Mouse (Mus musculus): ENCODE measurements around the gene Daxx.
"Not testable (repeated sequence)": the region's sequence is repeated elsewhere in the genome, so short reads cannot be mapped to it uniquely, and the experiment has no call there.

The Daxx gene

DNA sequence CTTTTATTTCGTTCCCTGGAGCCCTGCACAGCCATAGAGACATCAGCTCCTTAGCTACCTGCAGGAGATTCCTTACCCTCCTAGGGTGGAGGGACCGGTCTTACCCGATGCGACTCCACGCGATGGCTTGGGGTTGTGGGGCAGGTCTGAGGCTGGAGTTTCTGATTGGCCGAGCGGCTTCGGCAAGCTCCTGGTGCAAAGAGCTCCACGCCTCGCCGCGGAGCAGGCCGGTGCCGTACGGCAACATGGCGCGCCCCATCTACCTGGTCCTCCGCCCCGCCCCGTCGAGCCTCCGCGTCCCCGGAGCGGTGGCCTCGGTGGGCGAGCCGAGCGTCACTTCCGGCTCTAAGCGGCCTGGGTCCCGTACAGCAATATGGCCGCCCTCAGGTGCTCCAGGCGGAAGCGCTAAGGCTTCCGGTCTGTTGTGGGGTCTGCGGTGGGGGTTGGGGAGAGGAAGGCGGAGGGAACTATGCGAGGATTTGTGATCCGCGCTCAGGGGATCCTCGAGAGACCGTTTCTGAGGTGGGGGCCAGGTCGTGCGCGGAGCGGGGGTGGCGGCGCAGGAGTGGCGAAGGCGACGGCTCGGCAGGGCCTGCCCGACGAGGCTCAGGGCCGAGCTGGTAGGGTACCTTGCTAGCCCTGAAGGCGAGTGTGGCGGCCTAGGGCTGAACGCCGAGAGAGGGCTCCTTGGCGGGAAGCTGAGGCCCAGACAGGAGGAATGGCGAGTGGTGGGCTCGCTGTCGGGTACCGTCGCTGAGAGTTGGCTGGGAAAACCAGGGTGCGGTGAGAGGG is at the start of gene Daxx:
TSS of gene Daxx (plus strand) at position 338 of the 792 bp plus-strand sequence.
- DNase-seq (ENCODE audit: extremely low spot score, low spot score): peak; percentile 98

DNA sequence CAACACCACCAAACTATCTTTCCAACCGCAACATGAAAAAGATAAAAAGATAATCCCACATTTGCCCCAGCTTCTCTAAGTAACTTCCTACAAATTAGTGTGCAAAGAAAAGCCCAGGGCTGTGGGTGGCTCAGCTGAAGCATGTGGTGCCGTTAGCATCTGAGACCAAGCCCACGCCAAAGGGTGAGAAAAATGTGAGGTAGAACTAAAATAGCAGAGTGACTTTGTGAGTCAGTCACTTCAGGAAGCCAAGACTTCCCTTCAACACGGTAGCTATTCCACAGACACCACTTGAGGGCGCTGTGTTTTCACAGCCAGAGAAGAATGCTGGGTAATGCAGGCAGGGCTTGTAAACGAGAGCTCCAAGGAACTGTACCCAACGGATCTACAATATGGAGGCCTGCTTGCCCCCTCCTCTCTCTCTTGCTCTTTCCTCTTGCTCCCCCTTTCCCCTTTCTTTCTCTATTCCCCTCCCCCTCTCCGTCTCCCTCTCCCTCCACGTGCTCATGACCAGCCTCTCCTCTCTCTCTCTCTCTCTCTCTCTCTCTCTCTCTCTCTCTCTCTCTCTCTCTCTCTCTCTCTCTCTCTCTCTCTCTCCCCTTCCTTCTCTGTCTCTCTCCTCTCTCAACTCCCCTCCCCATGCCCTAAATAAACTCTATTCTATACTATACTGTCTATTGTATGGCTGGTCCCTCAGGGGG is 43.7 kb upstream of the Daxx start:
- peak; percentile 21 for DNase-seq (ENCODE audit: extremely low spot score, low spot score)

DNA sequence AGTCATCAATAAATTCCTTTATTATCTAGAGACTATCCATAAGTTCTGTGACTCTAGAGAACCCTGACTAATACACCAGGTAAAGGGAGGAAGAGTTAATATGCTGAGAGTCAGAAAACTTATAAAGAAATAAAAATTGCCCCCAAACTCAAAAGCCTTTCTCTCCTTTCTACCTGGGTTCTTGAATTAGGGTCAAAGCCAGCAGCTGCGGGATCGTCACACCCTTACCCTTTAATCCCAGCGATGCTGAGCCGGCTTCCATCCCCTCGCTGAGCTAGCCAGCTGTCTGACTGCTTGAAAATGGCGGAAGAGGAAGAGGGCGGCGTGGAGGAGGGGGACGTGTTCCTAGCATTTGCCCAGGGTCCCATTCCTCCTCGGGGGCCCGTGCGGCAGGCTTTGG is 35.7 kb upstream of the Daxx start, which contains the start of gene Gm7029:
TSS of gene Gm7029 (plus strand) at position 301 of the 400 bp plus-strand sequence.
- DNase-seq (ENCODE audit: extremely low spot score, low spot score): not testable (repeated sequence)

DNA sequence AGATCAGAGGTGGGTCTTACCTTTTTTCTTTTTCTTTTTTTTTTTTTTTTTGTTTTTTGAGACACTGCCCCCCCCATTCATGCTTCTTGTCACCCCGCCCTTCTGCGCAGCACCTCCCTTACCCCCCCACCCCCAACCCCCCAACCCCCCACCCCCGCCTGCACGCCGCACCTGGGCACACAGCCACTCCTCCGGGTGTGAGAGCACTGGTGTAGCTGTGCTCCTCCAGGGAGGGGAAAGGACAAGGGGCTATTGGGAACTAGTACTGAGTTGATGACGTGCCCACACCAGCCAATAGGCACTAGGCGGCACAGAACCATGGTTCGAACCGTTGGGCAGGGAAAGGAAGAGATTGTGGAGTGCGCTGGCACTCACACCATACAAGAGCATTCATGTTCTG is 34.8 kb upstream of the Daxx start:
- DNase-seq (ENCODE audit: extremely low spot score, low spot score): no peak

DNA sequence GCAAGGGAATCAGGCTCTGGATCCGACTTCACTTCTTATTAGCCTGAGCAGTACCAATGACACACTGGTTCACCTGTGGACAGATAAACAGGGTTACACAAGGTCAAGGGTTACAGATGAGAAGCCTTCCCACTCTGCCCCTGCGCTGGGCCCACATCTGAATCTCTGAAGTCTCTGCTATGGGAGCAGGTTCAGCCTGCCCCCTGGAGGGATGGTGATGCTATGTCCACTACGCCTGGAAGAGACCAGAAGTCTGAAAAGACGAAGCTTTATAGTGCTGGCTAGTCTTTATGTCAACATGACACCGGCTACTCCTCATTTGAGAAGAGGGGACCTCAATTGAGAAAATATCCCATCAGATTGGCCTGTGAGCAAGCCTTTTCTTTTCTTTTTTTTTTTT is 33.4 kb upstream of the Daxx start:
- DNase-seq (ENCODE audit: extremely low spot score, low spot score): not testable (repeated sequence)

DNA sequence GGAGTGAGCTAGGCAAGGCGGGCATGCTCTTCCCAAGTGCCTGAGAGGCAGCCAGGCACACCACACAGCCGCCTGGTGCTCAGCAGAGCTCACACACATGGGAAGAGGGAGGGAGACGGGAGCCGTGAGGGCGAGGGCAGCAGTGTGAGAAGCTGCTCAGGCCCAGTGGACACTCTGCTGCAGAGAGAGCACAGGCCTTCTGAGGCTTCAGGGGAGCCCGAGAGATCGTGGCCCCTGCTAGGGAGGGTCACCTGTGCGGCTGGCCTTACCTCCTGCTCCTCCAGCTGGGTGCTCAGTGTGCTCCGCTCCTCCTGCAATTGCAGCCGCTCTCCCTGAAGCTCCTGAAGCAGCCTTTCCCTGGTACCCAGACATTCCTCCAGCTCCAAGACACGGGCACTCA is 24.9 kb upstream of the Daxx start:
- not testable (repeated sequence) for DNase-seq (ENCODE audit: extremely low spot score, low spot score)

DNA sequence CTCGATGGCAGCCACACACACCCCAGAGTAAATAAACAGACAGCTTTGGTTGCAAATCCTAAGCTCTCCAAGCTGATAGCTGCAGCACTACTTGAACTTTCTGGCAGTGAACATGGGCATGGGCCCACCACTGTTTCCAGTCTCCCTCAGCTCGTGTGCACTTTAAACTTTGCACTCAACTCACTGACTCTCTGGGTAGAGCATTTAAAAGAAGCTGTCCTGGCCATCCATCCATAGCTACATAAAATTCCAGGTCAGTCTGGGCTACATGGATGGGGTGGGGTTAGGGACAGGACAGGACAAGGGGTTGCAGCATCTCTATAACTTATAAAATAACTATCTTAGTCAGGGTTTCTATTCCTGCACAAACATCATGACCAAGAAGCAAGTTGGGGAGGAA is 21.4 kb upstream of the Daxx start:
- DNase-seq (ENCODE audit: extremely low spot score, low spot score): not testable (repeated sequence)

DNA sequence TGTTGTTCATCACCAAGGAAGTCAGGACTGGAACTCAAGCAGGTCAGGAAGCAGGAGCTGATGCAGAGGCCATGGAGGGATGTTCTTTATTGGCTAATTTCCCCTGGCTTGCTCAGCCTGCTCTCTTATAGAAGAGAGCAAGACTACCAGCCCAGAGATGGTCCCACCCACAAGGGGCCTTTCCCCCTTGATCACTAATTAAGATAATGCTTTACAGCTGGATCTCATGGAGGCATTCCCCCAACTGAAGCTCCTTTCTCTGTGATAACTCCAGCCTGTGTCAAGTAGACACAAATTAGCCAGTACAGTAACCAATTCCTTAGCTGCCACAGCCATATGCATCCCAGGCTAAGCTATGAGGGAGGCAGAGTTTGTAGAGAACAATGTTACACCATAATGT is 21.0 kb upstream of the Daxx start:
- DNase-seq (ENCODE audit: extremely low spot score, low spot score): not testable (repeated sequence)

DNA sequence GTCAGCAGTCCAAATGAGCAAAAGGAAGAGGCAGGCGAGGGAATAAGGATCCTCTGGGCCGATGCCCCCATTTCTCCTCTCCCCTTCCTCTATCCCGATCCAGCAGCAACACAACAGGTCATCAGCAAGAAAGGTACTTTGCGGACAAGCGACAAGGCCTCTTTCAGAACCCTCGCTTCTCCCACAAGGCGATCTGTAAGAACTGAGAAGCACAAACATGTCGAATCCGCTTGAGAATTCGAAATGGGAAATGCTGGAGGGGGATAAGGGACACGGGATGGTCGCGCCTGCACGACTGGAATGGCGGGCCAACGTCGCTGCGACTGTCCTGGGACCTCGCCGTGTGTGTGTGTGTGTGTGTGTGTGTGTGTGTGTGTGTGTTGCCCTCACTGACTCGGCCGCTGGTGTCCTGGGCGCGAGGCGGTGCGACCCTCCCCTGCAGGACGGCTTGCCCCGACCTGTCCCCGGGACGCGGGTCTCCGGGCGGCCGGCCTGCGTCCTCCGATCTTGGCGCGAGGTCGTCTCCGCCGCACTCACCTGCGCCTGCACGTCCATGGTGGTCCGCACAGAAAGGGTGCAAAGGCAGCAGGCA is 19.2 kb upstream of the Daxx start:
- DNase-seq (ENCODE audit: extremely low spot score, low spot score): not testable (repeated sequence)

DNA sequence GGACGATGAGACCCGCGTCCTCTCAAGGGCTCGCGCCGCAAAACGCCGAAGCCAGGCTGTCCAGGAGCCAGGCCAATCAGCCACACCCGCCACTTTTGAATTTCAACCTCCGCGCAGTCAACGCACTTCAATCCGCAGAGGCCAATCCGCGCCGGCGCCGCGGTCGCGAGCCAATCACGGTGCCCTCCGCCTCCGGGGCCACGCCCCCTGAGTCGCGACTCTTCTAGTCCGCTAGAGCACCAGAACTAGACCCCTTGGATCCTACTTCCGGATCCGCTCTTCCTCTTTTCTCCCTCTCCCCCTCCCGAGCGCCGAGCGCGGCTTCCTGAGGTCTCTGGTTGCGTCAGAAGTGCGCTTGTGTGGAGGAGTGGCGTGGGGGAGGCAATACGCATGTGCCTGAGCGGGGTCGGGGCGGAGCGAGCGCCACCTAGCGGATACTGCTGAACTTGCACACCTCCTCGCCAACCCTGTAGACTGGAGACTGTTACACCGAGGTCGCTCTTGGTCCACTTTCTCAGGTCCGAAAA is 18.6 kb upstream of the Daxx start, which contains the start of gene Kifc1:
TSS of gene Kifc1 (minus strand) at position 129 of the 527 bp plus-strand sequence.
- peak; percentile 100 for DNase-seq (ENCODE audit: extremely low spot score, low spot score)

DNA sequence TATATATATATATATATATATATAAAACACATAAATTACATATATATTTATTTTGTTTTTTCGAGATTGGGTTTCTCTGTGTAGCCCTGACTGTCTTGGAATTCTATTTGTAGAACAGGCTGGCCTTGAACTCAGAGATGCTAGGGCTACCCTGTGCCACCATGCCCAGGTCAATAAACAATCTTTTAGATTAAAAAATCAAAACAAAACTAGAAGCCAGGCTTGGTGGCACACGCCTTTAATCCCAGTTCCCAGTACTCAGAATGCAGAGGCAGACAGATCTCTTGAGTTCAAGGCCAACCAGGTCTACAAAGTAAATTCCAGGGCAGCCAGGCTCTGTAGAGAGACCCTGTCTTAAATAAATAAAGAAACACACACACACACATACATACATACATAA is 17.9 kb upstream of the Daxx start:
- no peak for DNase-seq (ENCODE audit: extremely low spot score, low spot score)

DNA sequence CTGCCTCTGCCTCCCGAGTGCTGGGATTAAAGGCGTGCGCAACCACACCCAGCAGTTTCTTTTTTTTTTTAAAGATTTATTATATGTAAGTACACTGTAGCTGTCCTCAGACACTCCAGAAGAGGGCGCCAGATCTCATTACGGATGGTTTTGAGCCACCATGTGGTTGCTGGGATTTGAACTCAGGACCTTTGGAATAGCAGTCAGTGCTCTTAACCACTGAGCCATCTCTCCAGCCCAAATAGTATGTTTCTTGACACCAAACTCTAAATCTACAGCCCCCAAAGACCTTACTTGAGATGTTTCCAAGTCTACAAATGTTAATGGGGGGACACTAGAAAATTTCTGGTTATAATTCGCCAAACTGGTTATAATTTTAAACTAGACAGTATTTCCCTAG is 17.3 kb upstream of the Daxx start:
- DNase-seq (ENCODE audit: extremely low spot score, low spot score): not testable (repeated sequence)

DNA sequence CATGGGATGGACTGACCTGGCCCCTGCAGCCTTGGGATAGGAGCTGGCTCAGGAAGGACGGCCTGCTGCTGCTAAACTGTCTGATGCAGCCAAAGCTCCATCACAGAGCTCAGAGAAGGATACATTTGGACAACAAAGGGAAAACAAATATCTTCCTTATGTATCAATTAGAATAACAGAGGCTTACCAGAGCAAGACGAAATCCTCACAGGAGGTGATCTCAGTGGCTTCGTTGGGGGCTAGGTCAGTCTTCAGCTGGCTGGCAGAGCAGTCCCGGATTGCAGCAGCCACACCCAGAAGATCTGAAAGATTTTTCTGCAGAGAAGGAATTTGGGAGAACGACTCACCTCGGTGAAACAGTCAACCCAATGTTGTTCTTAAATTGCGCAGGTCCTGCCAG is 16.8 kb upstream of the Daxx start:
- DNase-seq (ENCODE audit: extremely low spot score, low spot score): no peak

DNA sequence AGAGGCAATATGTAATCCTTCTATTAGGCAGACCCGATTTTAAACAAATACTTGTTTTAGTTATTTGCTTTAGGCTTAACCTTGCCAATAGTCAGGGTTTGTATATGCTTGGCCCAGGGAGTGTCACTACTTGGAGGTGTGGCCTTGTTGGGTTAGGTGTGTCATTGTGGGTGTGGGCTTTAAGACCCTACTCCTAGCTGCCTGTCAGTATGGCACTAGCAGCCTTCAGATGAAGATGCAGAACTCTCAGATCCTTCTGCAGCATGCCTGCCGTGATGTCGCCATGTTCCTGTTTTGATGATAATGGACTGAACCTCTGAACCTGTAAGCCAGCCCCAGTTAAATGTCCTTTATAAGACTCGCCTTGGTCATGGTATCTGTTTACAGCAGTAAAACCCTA is 16.2 kb upstream of the Daxx start:
- DNase-seq (ENCODE audit: extremely low spot score, low spot score): not testable (repeated sequence)

DNA sequence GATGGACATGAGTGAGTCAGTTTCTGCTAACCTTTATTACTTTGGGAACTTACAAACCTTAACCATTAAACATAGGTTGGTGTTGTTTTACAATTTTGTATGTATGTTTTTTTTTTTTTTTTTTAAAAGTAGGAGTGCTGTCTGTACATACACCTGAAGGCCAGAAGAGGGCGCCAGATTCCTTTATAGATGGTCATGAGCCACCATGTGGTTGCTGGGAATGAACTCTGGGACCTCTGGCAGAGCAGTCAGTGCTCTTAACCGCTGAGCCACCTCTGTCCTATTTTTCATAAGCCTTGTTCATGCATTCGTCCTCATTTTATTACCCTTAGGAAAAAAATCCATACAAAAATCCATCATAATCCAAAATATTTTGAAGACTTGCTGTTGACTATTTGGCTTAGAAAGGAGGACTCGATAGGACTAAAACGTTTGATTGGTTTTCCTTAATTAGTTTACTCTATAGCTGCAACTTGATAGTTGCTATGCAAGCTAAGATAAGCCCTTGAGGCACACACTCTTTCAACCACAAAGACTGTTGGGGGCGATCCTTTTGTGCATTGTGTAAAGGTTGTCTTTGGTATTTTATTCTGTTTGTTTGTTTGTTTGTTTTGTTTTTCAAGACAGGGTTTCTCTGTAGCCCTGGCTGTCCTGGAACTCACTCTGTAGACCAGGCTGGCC is 12.0 kb upstream of the Daxx start:
- no peak for DNase-seq (ENCODE audit: extremely low spot score, low spot score)

DNA sequence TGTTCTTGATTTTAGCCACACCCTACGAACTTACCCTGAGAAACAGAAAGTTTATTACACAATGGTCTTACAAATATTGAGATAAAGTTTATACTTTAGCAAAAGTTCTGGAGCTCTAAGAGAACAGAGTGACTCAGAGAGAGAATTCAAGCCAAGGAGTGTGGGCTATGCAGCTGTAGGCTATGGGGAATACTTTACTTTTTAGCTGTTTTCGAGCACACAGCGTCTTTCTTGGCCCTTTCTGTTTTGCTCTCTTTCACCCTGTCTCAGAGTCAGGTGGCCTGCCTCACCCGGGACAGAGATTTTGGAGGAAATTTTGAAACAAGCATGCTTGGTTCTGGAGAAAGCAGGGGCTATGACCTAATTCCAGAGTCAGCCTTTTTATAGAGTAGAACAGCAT is 11.0 kb upstream of the Daxx start:
- DNase-seq (ENCODE audit: extremely low spot score, low spot score): not testable (repeated sequence)

DNA sequence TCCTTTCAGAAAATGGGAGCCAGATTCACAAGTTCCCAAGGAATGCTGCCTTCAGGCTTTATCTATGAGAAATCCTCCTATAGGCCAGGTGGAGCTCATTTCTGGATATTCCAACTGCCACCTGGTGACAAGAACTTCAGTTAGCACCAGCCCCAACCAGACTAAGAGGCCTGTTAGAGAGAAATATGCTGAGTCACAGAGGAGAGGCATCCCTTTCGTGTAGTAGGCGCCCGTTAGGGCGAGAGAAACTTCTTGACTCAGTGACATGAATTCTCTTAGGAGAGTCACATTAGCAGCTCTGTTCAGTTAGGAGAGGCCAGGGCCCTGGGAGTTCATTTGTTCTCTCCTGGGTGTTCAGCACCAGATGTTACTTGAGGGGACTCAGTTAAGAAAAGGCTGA is 9.6 kb upstream of the Daxx start:
- DNase-seq (ENCODE audit: extremely low spot score, low spot score): no peak

DNA sequence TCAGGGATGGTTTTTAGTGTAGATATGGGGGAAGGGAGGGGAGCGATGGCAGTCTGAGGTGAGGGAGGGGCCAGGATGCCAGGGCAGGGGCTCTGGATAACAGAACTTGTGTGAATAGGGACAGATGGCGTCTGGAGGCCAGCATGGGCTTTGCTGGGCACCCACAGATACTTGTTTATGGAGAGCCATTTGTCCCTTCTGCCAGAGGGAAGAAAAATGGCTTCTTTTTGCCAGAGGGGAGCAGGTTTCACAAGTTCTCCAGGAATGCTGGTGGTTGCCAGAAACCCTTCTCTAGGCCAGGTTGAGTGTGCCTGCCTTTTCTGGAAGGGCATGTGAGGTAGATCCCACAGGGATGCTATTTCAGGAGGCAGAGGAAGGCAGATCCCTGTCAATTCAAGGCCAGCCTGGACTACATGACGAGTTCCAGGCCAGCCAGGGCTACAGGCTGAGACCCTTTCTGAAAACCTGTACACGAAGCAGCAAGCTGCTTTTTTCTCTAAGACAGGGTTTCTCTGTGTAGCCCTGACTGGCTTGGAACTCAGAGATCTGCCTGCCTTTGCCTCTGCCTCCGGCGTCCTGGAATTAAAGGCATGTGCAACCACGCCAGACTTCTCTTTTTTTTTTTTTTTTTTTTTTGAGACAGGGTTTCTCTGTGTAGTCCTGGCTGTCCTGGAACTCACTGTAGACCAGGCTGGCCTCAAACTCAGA is 8.8 kb upstream of the Daxx start:
- DNase-seq (ENCODE audit: extremely low spot score, low spot score): no peak

DNA sequence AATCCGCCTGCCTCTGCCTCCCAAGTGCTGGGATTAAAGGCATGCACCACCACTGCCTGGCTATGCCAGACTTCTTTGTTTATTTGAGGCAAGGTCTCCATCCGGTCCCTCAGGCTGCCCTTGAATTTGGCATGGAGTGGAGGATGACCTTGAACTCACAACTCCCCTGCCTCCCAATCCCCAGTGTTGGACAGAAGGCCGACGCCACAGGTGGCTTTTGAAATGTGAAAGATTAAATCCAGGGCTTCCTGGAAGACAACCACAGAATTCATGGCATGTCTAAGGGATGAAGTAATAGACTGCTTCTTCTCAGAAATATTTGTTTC is 8.3 kb upstream of the Daxx start:
- no peak for DNase-seq (ENCODE audit: extremely low spot score, low spot score)

DNA sequence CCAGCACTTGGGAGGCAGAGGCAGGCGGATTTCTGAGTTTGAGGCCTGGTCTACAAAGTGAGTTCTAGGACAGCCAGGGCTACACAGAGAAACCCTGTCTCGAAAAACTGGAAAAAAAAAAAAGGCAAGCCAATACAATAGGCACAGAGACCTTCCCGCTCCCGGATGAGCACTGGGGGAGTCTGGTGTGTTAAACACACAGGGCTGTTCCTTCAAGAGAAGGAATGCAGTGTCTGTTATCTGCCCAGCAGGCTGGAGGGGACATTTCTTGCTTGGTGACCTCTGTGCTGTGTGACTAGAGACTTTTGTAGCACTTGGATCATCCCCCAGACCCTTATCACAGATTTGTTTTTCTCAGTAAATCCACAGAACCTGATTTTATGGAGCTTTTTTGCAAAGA is 7.6 kb upstream of the Daxx start:
- DNase-seq (ENCODE audit: extremely low spot score, low spot score): no peak

DNA sequence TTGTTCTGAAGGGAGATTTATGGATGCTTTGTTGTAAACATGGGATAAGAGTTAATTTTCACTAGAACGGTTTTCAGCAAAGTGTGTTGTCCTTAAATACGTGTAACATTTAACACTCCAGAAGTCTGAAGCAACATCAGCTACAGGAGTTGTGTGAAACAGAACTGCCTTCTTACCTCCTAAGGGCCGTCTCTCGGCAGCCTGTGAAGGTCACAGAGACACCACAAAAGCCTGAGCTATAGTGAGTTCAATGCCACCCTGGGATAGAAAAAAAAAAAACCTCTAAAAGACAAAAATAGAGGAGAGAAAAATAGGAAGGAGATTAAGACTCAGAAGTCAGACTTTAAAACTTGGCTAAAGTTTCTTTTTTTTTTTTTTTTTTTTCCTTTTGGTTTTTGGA is 7.1 kb upstream of the Daxx start:
- no peak for DNase-seq (ENCODE audit: extremely low spot score, low spot score)

All from neural tube, embryonic 10.5 days (tissue).